Mouse (Mus musculus) left cerebral cortex, postnatal 36 days (tissue): Measurements from ENCODE around the gene Dner. TPM values are rescaled to one million over a fixed set of nuclear protein-coding genes. Genes with fewer than 3 reads are reported as not detected.
A peak's percentile ranks its signal among the peaks of the same experiment; 100 is the strongest.

Experiments used
- DNase-seq, 2 experiments: peaks; one replicate each; pipeline ENCODE4 v3.0.0; 2021 to 2022; ENCODE audit warnings: low spot score in 2 of 2, mixed read lengths in 1 of 2
- intact Hi-C: fragments of 180-260 bp; cut with DNase I; formaldehyde crosslinking; loops from one replicate; pipeline ENCODE4 v1.15.1; 2025
- total RNA-seq, 2 experiments: library from RNA; stranded (reverse); gene quantifications; 2 replicates each; pipeline ENCODE4 v1.2.3; 2021

The Dner gene
- total RNA-seq, 2 experiments from 2014 or later, result 128 to 158 TPM

- DNase-seq, result no peak
- intact Hi-C loops, result no loop called here
These were observed 277.5 kb downstream of the Dner start for GRCm38 (mm10) chr1:84418511-84418910.

DNA sequence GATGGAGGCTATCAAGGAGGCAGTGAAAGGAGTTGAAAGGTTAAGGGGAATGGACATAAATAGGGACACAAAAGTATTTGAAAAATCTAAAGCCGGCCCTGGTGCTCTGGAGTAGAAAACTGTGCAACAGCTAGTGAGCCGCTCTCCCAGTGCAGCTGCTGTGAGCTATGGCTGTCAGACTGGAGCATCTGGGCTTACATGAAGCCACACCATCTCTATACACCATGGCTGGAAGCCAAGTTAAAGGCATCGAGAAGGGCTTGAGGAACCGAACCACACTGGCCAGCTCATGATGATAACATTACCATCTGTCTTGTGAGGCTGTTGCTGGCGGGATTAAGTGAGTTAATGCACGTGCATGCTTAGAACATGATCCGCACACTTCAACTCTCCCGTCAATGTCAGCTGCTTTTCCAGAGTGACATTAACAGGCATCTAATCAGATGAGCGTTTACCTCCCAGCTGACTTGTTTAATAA lies 278.2 kb downstream of the Dner start:
- no peak for DNase-seq
- intact Hi-C loops, result no loop called here

DNA sequence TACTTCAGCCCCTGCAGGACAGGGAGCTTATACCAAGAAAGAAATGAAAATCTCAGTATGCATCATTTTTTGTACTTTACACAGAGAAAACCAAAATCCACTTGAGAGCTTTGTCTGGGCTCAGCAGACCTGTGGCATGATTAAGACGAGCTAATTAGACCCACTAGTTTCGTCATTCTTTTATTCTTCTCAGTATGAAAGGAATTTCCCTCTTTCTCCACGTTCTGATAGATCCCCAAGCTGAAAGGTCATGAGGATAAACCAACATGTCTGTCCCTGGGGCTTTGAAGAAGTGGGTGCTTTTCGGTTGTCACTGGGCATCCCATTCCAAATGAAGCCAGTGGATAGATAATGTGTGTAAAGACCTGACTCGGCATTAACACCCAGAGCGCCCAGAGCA lies 278.7 kb downstream of the Dner start:
- intact Hi-C loops, result no loop called here
- DNase-seq, result no peak

- DNase-seq, result no peak
- intact Hi-C loops, result no loop called here
These were observed 281.6 kb downstream of the Dner start for GRCm38 (mm10) chr1:84414464-84414863.

GRCm38 (mm10) chr1:84409514-84409913 lies 286.5 kb downstream of the Dner start:
- intact Hi-C loops, result no loop called here
- no peak for DNase-seq

- intact Hi-C loops, result no loop called here
These were observed 287.1 kb downstream of the Dner start for GRCm38 (mm10) chr1:84408873-84409272.

GRCm38 (mm10) chr1:84406891-84407290 lies 289.1 kb downstream of the Dner start:
- DNase-seq, result no peak
- intact Hi-C loops, result no loop called here

More at GRCm38 (mm10) chr1:84408873-84409272, 287.1 kb downstream of the Dner start:
- DNase-seq, result no peak

DNA sequence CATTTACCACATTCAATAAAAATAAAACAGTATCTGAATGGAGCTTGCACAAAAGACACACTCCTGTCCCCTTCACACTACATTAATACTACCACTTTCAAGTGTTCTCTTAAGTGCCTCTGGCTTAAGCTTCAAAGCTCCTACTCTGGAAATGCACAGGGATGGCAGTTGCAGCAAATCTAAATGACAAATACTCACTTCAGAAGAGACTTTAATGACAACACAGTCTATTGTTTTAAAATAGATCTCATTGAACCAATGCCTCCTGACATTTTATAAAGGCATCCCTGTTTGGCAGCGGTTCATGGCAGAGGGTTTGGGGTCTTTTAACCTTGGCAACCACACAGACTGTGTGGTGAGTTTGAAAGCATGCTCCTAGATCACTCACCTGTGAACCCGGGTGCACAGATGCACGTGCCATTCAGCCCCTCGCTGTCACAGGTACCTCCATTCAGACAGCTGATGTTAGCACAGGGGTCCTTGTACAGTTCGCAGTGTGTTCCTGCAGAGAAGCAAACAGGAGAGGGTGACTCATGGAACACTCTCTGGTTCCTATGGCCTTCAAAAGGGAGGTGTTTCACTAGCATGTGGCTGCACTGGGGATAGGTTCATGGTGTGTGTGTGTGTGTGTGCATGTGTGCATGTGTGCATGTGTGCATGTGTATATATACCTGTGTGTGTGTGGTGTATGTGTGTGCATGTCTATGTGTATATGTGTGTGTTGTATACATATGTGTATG lies 290.3 kb downstream of the Dner start:
- DNase-seq, result no peak
- intact Hi-C loops, result no loop called here

- DNase-seq, result no peak
- intact Hi-C loops, result no loop called here
These were observed 291.1 kb downstream of the Dner start for GRCm38 (mm10) chr1:84404880-84405279.

GRCm38 (mm10) chr1:84402154-84402553 lies 293.9 kb downstream of the Dner start:
- no peak for DNase-seq
- intact Hi-C loops, result no loop called here

GRCm38 (mm10) chr1:84399671-84400070 lies 296.4 kb downstream of the Dner start:
- intact Hi-C loops, result no loop called here
- DNase-seq, result no peak

GRCm38 (mm10) chr1:84399118-84399517 lies 296.9 kb downstream of the Dner start:
- DNase-seq, result no peak
- intact Hi-C loops, result no loop called here

GRCm38 (mm10) chr1:84396787-84397186 lies 299.2 kb downstream of the Dner start:
- intact Hi-C loops, result no loop called here
- no peak for DNase-seq

DNA sequence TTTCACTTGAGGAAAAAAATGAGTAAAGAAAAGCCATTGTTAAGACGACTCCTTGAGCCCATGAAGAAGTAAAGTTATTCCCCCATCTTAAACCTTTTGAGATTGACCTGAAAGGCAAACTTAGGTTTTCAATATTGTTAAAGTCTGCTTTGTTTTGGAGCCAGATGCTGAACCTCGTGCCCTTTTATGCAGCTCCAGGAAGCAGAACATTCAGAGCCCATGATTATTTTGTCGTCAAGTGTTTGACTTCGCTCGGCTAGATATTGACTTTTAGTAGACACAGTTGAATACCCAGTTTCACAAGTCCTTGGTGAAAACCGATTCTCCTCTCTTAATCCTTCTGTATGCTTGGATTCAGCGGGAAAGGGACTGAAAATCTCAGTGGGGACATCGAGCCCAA lies 300.1 kb downstream of the Dner start:
- intact Hi-C loops, result no loop called here
- DNase-seq, result no peak

- no peak for DNase-seq
- intact Hi-C loops, result no loop called here
These were observed 305.1 kb downstream of the Dner start for GRCm38 (mm10) chr1:84390961-84391360.

- intact Hi-C loops, result no loop called here
- DNase-seq, result no peak
These were observed 308.4 kb downstream of the Dner start for GRCm38 (mm10) chr1:84387616-84388015.

DNA sequence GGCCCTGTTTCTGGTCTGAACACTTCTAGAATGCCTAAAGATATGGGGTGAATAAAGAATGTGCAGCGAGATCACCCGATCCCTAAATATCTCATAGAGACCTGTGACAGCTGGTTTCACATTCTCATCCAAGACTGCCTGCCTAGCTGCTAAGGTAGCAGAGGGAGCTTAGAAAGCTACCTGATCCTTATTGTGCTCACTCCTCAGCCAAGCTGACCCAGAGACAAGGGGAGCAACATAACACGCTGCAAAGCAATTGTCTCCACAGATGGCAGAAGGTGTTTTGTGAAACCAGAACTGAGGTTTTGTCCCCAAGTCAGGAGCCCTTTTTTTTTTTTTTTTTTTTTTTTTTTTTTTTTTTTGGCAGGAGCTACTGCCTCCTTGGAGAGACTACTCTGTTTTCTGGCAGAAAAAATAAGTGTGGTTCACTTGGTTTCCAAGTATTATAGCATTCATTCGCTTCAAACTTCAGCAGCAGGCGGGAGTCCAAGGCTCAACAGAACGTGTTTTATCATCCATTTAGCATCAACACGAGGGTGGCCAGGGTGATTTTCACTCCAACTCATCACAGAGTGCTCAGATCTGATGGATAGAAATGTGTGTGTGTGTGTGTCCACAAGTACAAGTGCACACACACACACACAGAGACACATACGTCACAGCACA lies 309.4 kb downstream of the Dner start:
- intact Hi-C loops, result no loop called here
- DNase-seq, result peak; percentile 27 to 33

- no peak for DNase-seq
- intact Hi-C loops, result no loop called here
These were observed 313.3 kb downstream of the Dner start for GRCm38 (mm10) chr1:84382709-84383108.

DNA sequence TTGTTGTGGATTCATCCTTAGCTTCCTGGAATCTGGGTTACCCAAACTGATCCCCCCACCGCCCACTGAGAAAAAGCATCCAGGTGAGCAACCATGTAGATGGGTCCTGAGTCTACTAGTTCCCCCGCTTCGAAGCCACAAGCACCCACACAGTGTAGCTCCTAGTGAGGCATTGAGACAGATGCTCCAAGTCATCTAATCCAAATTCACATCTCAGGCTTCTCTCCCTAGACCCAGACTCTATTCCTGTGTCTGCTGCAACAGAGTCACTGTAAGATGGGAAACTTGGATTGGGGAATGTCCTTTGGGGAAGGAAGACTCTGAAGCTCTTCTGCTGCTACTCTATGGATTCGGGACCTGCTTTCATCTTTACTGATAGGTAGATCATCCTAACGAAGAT lies 314.0 kb downstream of the Dner start:
- DNase-seq, result no peak
- intact Hi-C loops, result no loop called here

DNA sequence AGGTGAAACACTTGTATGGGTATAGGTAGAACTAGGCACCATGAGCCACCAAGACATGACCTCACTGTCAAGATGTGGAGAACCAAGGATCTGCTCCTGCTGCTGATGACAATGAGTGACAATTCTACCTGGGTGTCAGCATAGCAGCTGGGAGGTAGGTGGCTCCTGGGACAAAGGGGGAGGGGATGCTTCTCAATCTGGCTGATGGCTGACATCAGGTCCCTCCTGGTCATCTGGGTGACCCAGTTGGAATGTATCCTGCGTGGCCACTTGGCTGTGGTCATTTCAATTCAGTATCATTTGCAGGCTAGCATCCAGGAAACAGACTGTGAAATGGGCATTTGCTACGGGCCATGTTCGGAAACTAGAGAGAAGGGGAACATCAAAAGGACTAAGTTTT lies 315.1 kb downstream of the Dner start:
- intact Hi-C loops, result no loop called here
- DNase-seq, result no peak

- DNase-seq, result no peak
- intact Hi-C loops, result no loop called here
These were observed 328.3 kb downstream of the Dner start for GRCm38 (mm10) chr1:84367733-84368132.
